Mouse (Mus musculus) ES-Bruce4 (cell line): ENCODE data around the gene Lztfl1.

Source experiments
- CTCF ChIP-seq: IDR thresholded peaks from one replicate; pipeline ENCODE4 v1.8.1; 2011; ENCODE audit warnings: low read depth, low read length
- POLR2A ChIP-seq: IDR thresholded peaks from one replicate; pipeline ENCODE4 v1.8.1; 2011; ENCODE audit warnings: low read length; ENCODE audit not compliant: insufficient read depth

GRCm38 (mm10) chr9:123709226-123709625, 8.3 kb downstream of the Lztfl1 start:
- TF ChIP-seq POLR2A (no peak), CTCF (no peak)
